Mouse (Mus musculus) forebrain, embryonic 10.5 days (tissue): ENCODE data around the gene Ankrd11. TPM values are rescaled to one million over a fixed set of nuclear protein-coding genes. Genes with fewer than 3 reads are reported as not detected.

Experiments
- DNase-seq: peaks from one replicate; pipeline ENCODE4 v3.0.0-alpha.2; 2017; ENCODE audit warnings: low spot score; ENCODE audit errors: extremely low spot score
- H3K27ac ChIP-seq: fragments of 300-500 bp; sonication (generic); 2 replicates; pipeline ENCODE4 v1.5.1; 2016; ENCODE audit warnings: mild to moderate bottlenecking
- H3K27me3 ChIP-seq: fragments of 300-500 bp; sonication (generic); 2 replicates; pipeline ENCODE4 v1.6.1; 2016; ENCODE audit warnings: mild to moderate bottlenecking; ENCODE audit not compliant: poor library complexity, severe bottlenecking
- H3K36me3 ChIP-seq: fragments of 300-500 bp; sonication (generic); replicated peaks from 2 replicates; pipeline ENCODE4 v1.6.1; 2016; ENCODE audit warnings: mild to moderate bottlenecking, moderate library complexity
- H3K4me1 ChIP-seq: fragments of 300-500 bp; sonication (generic); 2 replicates; pipeline ENCODE4 v1.6.1; 2016
- H3K4me3 ChIP-seq: fragments of 300-500 bp; sonication (generic); 2 replicates; pipeline ENCODE4 v1.5.1; 2016; ENCODE audit warnings: mild to moderate bottlenecking, moderate library complexity
- H3K9me3 ChIP-seq: fragments of 300-500 bp; sonication (generic); 2 replicates; pipeline ENCODE4 v1.6.1; 2016; ENCODE audit warnings: mild to moderate bottlenecking, moderate library complexity
- WGBS: fragments of 180-500 bp; shearing (Covaris S2); methylation state at CpG from one replicate; pipeline ENCODE4 v1.1.7; 2016; 5-methylcytosine and 5-hydroxymethylcytosine counted together
- polyA plus RNA-seq: library from polyadenylated mRNA; unstranded; fragments of >200 nt; fragmentation: Nextera tagmentation; extraction: Ambion mirVana; gene quantifications from 2 replicates; pipeline ENCODE4 v1.2.1, GENCODE M21; 2016

Ankrd11 gene
- polyA plus RNA-seq, 1 experiment from 2014 or later, result 33.8 TPM

GRCm38 (mm10) chr8:122968145-122968544, 73.9 kb downstream of the Ankrd11 start:
- peaks cover 75% of the 10 kb centered on the region for H3K36me3 ChIP-seq
- H3K27ac ChIP-seq, result no peak overlapping the region
- WGBS, result 94% methylated on average over 3 of the region's 3 CpGs
- 0 out of 2 replicates have a peak, but pooled peaks cover 2% of the 10 kb centered on the region for H3K4me1 ChIP-seq
- H3K27me3 ChIP-seq, result no peaks in the 10 kb centered on the region
- no peaks in the 10 kb centered on the region for H3K9me3 ChIP-seq
- no peak for DNase-seq
- no peak overlapping the region for H3K4me3 ChIP-seq

GRCm38 (mm10) chr8:122966638-122967037, 75.4 kb downstream of the Ankrd11 start:
- Histone ChIP-seq H3K36me3 (peaks cover 62% of the 10 kb centered on the region), H3K9me3 (no peaks in the 10 kb centered on the region), H3K27me3 (no peaks in the 10 kb centered on the region), H3K27ac (no peak overlapping the region), H3K4me3 (no peak overlapping the region), H3K4me1 (peaks cover 15% of the 10 kb centered on the region)
- DNase-seq, result no peak
- 91% methylated on average over 3 of the region's 3 CpGs for WGBS

GRCm38 (mm10) chr8:122962046-122962445, 80.0 kb downstream of the Ankrd11 start:
- DNase-seq, result no peak
- Histone ChIP-seq H3K36me3 (peaks cover 22% of the 10 kb centered on the region), H3K27ac (no peak overlapping the region), H3K9me3 (no peaks in the 10 kb centered on the region), H3K27me3 (no peaks in the 10 kb centered on the region), H3K4me1 (peaks cover 30% of the 10 kb centered on the region), H3K4me3 (no peak overlapping the region)
- WGBS, result 75% methylated on average over 5 of the region's 5 CpGs

GRCm38 (mm10) chr8:122961458-122961857, 80.6 kb downstream of the Ankrd11 start:
- 86% methylated on average over 2 of the region's 2 CpGs for WGBS
- H3K4me1 ChIP-seq, result peaks cover 36% of the 10 kb centered on the region
- H3K27me3 ChIP-seq, result no peaks in the 10 kb centered on the region

GRCm38 (mm10) chr8:122960932-122961331, 81.1 kb downstream of the Ankrd11 start:
- WGBS, result 37% methylated on average over 1 of the region's 1 CpGs
- H3K4me3 ChIP-seq, result no peak overlapping the region
- DNase-seq, result no peak
- H3K27ac ChIP-seq, result no peak overlapping the region
- no peaks in the 10 kb centered on the region for H3K27me3 ChIP-seq
- no peaks in the 10 kb centered on the region for H3K9me3 ChIP-seq
- peaks cover 16% of the 10 kb centered on the region for H3K36me3 ChIP-seq
- peaks cover 38% of the 10 kb centered on the region for H3K4me1 ChIP-seq

More at GRCm38 (mm10) chr8:122961458-122961857, 80.6 kb downstream of the Ankrd11 start:
- H3K27ac ChIP-seq, result no peak overlapping the region
- H3K9me3 ChIP-seq, result no peaks in the 10 kb centered on the region
- DNase-seq, result no peak
- no peak overlapping the region for H3K4me3 ChIP-seq
- peaks cover 21% of the 10 kb centered on the region for H3K36me3 ChIP-seq

- 91% methylated on average over 5 of the region's 5 CpGs for WGBS
- Histone ChIP-seq H3K27me3 (no peaks in the 10 kb centered on the region), H3K4me1 (peaks cover 40% of the 10 kb centered on the region), H3K4me3 (no peak overlapping the region), H3K27ac (no peak overlapping the region), H3K9me3 (no peaks in the 10 kb centered on the region), H3K36me3 (peaks cover 11% of the 10 kb centered on the region)
- DNase-seq, result no peak
These were observed 81.8 kb downstream of the Ankrd11 start for GRCm38 (mm10) chr8:122960323-122960722.

- Histone ChIP-seq H3K9me3 (no peaks in the 10 kb centered on the region), H3K27ac (no peak overlapping the region), H3K4me3 (no peak overlapping the region), H3K36me3 (no peaks in the 10 kb centered on the region), H3K27me3 (no peaks in the 10 kb centered on the region), H3K4me1 (peaks cover 27% of the 10 kb centered on the region)
- WGBS, result 91% methylated on average over 3 of the region's 3 CpGs
- DNase-seq, result no peak
These were observed 86.1 kb downstream of the Ankrd11 start for GRCm38 (mm10) chr8:122955997-122956396.

- no peaks in the 10 kb centered on the region for H3K36me3 ChIP-seq
- H3K27me3 ChIP-seq, result no peaks in the 10 kb centered on the region
- no peaks in the 10 kb centered on the region for H3K9me3 ChIP-seq
- H3K4me1 ChIP-seq, result peaks cover 23% of the 10 kb centered on the region
- H3K27ac ChIP-seq, result no peak overlapping the region
- no peak for DNase-seq
- H3K4me3 ChIP-seq, result no peak overlapping the region
These were observed 86.9 kb downstream of the Ankrd11 start for GRCm38 (mm10) chr8:122955195-122955594.

GRCm38 (mm10) chr8:122954090-122954799, 87.8 kb downstream of the Ankrd11 start:
- 93% methylated on average over 3 of the region's 3 CpGs for WGBS
- Histone ChIP-seq H3K9me3 (no peaks in the 10 kb centered on the region), H3K36me3 (no peaks in the 10 kb centered on the region), H3K4me1 (peaks cover 23% of the 10 kb centered on the region), H3K4me3 (no peak overlapping the region), H3K27ac (no peak overlapping the region), H3K27me3 (no peaks in the 10 kb centered on the region)
- DNase-seq, result no peak

- H3K4me3 ChIP-seq, result no peak overlapping the region
- 85% methylated on average over 6 of the region's 6 CpGs for WGBS
- H3K4me1 ChIP-seq, result peaks cover 23% of the 10 kb centered on the region
- no peaks in the 10 kb centered on the region for H3K36me3 ChIP-seq
- no peak for DNase-seq
- no peak overlapping the region for H3K27ac ChIP-seq
- no peaks in the 10 kb centered on the region for H3K27me3 ChIP-seq
- H3K9me3 ChIP-seq, result no peaks in the 10 kb centered on the region
These were observed 89.0 kb downstream of the Ankrd11 start for GRCm38 (mm10) chr8:122953028-122953427.

- Histone ChIP-seq H3K9me3 (no peaks in the 10 kb centered on the region), H3K4me3 (no peak overlapping the region), H3K36me3 (no peaks in the 10 kb centered on the region), H3K27me3 (no peaks in the 10 kb centered on the region), H3K4me1 (peaks cover 13% of the 10 kb centered on the region; the same call in 1 of the 2 replicates), H3K27ac (no peak overlapping the region)
- WGBS, result 92% methylated on average over 5 of the region's 5 CpGs
- no peak for DNase-seq
These were observed 90.6 kb downstream of the Ankrd11 start for GRCm38 (mm10) chr8:122951456-122951855.

- H3K36me3 ChIP-seq, result no peaks in the 10 kb centered on the region
- H3K27me3 ChIP-seq, result no peaks in the 10 kb centered on the region
- no peak for DNase-seq
- no peak overlapping the region for H3K27ac ChIP-seq
- peaks cover 9% of the 10 kb centered on the region; the same call in 1 of the 2 replicates for H3K4me1 ChIP-seq
- 87% methylated on average over 5 of the region's 5 CpGs for WGBS
- H3K4me3 ChIP-seq, result no peak overlapping the region
- H3K9me3 ChIP-seq, result no peaks in the 10 kb centered on the region
These were observed 92.4 kb downstream of the Ankrd11 start for GRCm38 (mm10) chr8:122949701-122950100.

GRCm38 (mm10) chr8:122945775-122946174, 96.3 kb downstream of the Ankrd11 start:
- Histone ChIP-seq H3K27ac (no peak overlapping the region), H3K4me1 (no peaks in the 10 kb centered on the region; the same call in 1 of the 2 replicates), H3K27me3 (no peaks in the 10 kb centered on the region), H3K4me3 (no peak overlapping the region), H3K9me3 (no peaks in the 10 kb centered on the region), H3K36me3 (peaks cover 3% of the 10 kb centered on the region)
- WGBS, result 76% methylated on average over 2 of the region's 2 CpGs
- no peak for DNase-seq
